Mouse (Mus musculus) embryonic facial prominence, embryonic 14.5 days (tissue): ENCODE measurements around the gene Dusp28. TPM values are rescaled to one million over a fixed set of nuclear protein-coding genes. Genes with fewer than 3 reads are reported as not detected.

ENCODE experiments used
- ATAC-seq: fragments of 200-750 bp; cut with Nextera tagmentation; 2 replicates; pipeline ENCODE4 v1.8.0; 2017; ENCODE audit warnings: low read depth, moderate number of reproducible peaks, moderate TSS enrichment
- DNase-seq: peaks from one replicate; pipeline ENCODE4 v3.0.0-alpha.2; 2015; ENCODE audit warnings: low spot score
- H3K27ac ChIP-seq: fragments of 300-500 bp; sonication (generic); replicated peaks from 2 replicates; pipeline ENCODE4 v1.5.1; 2014; ENCODE audit warnings: low read depth, mild to moderate bottlenecking, low read length, moderate library complexity
- H3K27me3 ChIP-seq: fragments of 300-500 bp; sonication (generic); replicated peaks from 2 replicates; pipeline ENCODE4 v1.6.1; 2014; ENCODE audit warnings: low read length; ENCODE audit not compliant: control insufficient read depth, insufficient read depth
- H3K36me3 ChIP-seq: fragments of 300-500 bp; sonication (generic); 2 replicates; pipeline ENCODE4 v1.6.1; 2014; ENCODE audit warnings: low read length, mixed read lengths; ENCODE audit not compliant: control insufficient read depth, insufficient read depth
- H3K4me1 ChIP-seq: fragments of 300-500 bp; sonication (generic); 2 replicates; pipeline ENCODE4 v1.6.1; 2014; ENCODE audit warnings: antibody characterized with exemption, low read length; ENCODE audit not compliant: control insufficient read depth, insufficient read depth
- H3K4me2 ChIP-seq: fragments of 300-500 bp; sonication (generic); 2 replicates; pipeline ENCODE4 v1.6.1; 2014; ENCODE audit warnings: low read depth, mild to moderate bottlenecking, low read length, moderate library complexity, mixed read lengths
- H3K4me3 ChIP-seq: fragments of 300-500 bp; sonication (generic); 2 replicates; pipeline ENCODE4 v1.5.1; 2014; ENCODE audit warnings: low read depth, mild to moderate bottlenecking, low read length
- H3K9ac ChIP-seq: fragments of 300-500 bp; sonication (generic); 2 replicates; pipeline ENCODE4 v1.6.1; 2014; ENCODE audit warnings: low read depth, mild to moderate bottlenecking, low read length, moderate library complexity, mixed read lengths
- H3K9me3 ChIP-seq: fragments of 300-500 bp; sonication (generic); 2 replicates; pipeline ENCODE4 v1.6.1; 2016; ENCODE audit warnings: low read length; ENCODE audit not compliant: control insufficient read depth
- WGBS: fragments of 180-500 bp; shearing (Covaris S2); extraction: QIAGEN DNeasy Blood & Tissue Kit; methylation state at CpG from one replicate; pipeline ENCODE4 v1.1.7; 2014; 5-methylcytosine and 5-hydroxymethylcytosine counted together
- polyA plus RNA-seq: library from polyadenylated mRNA; unstranded; fragments of >200 nt; fragmentation: Nextera tagmentation; extraction: Ambion mirVana; gene quantifications from 2 replicates; pipeline ENCODE4 v1.2.1, GENCODE M21; 2014

The Dusp28 gene
- polyA plus RNA-seq, 1 experiment from 2014 or later, result 7.0 TPM

DNA sequence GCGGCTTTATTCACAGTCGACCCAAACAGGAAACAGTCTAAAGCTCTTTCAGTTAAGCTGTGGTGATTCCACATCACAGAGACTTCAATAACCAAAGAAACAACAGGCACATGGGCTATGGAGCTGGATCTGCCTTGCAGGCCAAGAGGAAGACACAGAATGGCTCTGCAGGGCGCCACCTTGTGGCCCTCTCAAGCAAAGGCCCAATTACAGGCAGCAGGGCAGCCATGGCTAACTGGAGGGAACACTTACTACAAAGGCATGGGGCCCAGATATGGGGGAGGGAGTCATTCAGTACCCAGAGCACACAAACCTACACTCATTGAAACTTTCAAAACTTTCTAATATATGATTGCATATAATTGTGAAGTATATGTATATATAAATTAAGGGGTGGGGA is 11.7 kb upstream of the Dusp28 start:
- H3K4me1 ChIP-seq, result no peaks in the 10 kb centered on the region
- no peak overlapping the region for H3K9ac ChIP-seq
- peak; percentile 85 for DNase-seq
- H3K27ac ChIP-seq, result no peak overlapping the region
- H3K36me3 ChIP-seq, result no peaks in the 10 kb centered on the region
- 12% methylated on average over 3 of the region's 3 CpGs for WGBS
- no peak overlapping the region for H3K4me3 ChIP-seq
- H3K4me2 ChIP-seq, result no peak overlapping the region
- no peaks in the 10 kb centered on the region for H3K27me3 ChIP-seq
- peak; percentile 89 for ATAC-seq
- no peaks in the 10 kb centered on the region for H3K9me3 ChIP-seq

DNA sequence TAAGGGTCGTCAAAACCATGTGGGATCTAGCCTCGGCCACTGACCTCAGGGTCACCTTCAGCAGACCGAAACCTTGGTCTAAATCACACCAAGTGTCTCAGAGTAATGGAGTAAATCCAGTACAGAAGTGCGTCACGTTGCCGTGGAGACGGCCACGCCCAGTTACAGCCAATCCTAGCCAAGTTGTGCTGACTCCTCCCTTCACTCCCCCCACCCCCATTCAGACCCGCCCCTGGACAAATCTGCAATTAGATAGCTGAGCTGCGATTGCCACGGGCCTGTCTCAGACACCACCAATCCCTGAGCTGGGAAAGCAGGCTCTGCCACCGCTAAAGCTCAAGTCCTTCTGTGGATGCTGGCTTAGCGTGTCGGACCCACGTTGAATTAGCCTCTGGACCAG is 4.0 kb upstream of the Dusp28 start, which contains the start of gene Ankmy1:
Ankmy1 (minus strand) TSS at position 121 of the 400 bp plus-strand sequence.
- Histone ChIP-seq H3K27ac (no peak within 1 kb of the TSS), H3K4me1 (peaks cover 3% of the 10 kb centered on the region; the same call in 1 of the 2 replicates), H3K36me3 (no peaks in the 10 kb centered on the region), H3K9ac (0 out of 2 replicates have a peak within 1 kb of the TSS, but pooled peaks have one; percentile 30), H3K4me2 (peak within 1 kb of the TSS; percentile 47), H3K27me3 (no peaks in the 10 kb centered on the region), H3K4me3 (peak within 1 kb of the TSS; percentile 21), H3K9me3 (no peaks in the 10 kb centered on the region)
- peak; percentile 61 for ATAC-seq
- WGBS, result 1% methylated on average over 15 of the region's 15 CpGs
- DNase-seq, result peak; percentile 87

DNA sequence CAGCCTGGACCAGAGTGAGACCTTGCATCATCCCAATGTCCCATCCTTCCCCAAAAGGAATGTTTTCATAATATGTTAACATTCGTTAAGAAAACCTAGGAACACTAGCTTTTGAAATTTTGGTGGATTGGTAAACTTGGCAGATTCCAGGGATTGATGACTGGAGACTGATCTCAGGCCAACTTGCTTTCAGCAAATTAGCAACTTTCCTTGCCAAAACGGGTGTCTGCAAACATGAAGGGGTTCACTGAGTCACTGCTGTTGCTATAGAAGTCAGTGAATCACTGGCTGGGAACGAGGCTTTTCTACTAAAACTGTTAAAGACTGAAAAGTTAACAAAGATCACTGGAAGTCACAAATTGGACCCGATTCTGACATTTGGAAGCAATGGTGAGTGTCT is 3.2 kb upstream of the Dusp28 start:
- no peak overlapping the region for H3K4me2 ChIP-seq
- H3K9ac ChIP-seq, result no peak overlapping the region
- peaks cover 5% of the 10 kb centered on the region; the same call in 1 of the 2 replicates for H3K4me1 ChIP-seq
- DNase-seq, result no peak
- WGBS, result 70% methylated on average over 4 of the region's 4 CpGs
- no peak overlapping the region for H3K4me3 ChIP-seq
- no peaks in the 10 kb centered on the region for H3K27me3 ChIP-seq
- no peaks in the 10 kb centered on the region for H3K9me3 ChIP-seq
- ATAC-seq, result no peak
- no peak overlapping the region for H3K27ac ChIP-seq
- no peaks in the 10 kb centered on the region for H3K36me3 ChIP-seq

DNA sequence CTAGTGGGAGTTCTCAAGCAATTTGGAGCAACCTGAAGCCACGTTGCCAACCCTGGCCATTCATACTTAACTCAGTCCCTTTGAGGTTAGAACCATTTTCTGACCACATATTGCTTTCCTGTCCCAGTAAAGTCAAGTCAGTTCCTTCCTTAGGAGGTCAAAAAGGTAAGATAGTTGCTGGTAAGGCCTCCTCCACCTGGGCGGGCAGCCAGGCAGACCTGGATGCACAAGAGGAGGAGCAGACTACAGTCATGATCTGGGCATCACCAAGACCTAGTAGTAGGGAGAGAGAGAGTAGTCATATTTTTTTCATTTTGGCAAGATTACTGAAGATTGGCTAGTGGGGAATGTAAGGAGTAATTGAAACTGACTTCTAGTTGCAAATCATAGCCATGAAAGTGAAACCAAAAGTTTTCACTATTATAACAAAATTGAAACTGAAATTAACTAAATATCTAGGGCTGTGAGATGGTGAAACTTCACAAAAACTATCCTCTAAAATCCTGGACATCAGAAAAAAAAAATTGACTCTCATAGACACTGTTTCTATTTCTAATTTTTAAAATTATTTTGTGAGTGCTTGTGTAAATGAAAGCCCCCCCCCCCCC is 974 bp upstream of the Dusp28 start:
- ATAC-seq, result no peak
- Histone ChIP-seq H3K4me2 (no peak overlapping the region), H3K4me3 (no peak overlapping the region)

DNA sequence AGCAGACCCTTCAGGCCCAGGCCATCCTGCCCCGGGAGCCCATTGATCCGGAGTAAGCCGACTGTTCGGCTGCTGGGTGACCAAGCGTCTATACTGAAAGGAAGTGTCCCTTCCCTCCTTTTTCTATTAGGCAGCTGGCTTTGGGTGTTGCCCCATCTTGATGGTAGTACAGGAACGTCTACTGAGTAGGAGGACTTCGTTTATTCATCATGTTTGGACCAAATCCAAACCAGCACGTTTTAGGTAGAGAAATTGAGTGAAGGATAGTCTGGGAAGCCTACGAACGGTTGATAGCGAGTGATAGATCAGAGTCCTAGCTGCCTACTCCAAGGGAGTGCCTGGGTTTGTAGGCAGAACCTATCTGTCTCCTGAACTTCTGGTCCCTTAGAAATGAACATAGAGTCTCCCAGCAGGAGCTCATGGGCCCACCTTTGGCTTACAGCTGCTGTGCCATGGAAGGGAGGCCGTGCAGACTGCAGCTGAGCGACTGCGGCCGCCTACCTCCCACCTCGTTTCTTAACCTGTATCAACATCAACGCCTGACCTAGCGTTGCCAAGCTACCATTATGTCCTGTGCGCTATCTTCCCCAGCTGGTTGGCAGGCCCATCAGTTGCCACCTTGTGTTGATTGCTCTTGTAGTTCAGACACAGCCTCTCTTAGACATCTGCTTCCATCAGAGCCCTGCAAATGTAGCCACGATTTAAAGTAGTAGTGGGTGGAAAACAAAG is 1.0 kb downstream of the Dusp28 start:
- peak overlapping the region; percentile 76 for H3K4me2 ChIP-seq
- peak overlapping the region; percentile 75 for H3K9ac ChIP-seq
- H3K36me3 ChIP-seq, result no peaks in the 10 kb centered on the region
- peak overlapping the region; percentile 89 for H3K27ac ChIP-seq
- 50% methylated on average over 20 of the region's 20 CpGs for WGBS
- H3K9me3 ChIP-seq, result no peaks in the 10 kb centered on the region
- no peak for ATAC-seq
- H3K27me3 ChIP-seq, result no peaks in the 10 kb centered on the region
- DNase-seq, result no peak
- peak overlapping the region; percentile 87 for H3K4me3 ChIP-seq
- peaks cover 21% of the 10 kb centered on the region for H3K4me1 ChIP-seq

More for the DNA sequence above, 974 bp upstream of the Dusp28 start:
- Histone ChIP-seq H3K9me3 (no peaks in the 10 kb centered on the region), H3K27me3 (no peaks in the 10 kb centered on the region), H3K4me1 (peaks cover 12% of the 10 kb centered on the region), H3K36me3 (no peaks in the 10 kb centered on the region), H3K9ac (no peak overlapping the region), H3K27ac (no peak overlapping the region)
- 82% methylated on average over 2 of the region's 2 CpGs for whole genome bisulfite sequencing
- no peak for DNase-seq

DNA sequence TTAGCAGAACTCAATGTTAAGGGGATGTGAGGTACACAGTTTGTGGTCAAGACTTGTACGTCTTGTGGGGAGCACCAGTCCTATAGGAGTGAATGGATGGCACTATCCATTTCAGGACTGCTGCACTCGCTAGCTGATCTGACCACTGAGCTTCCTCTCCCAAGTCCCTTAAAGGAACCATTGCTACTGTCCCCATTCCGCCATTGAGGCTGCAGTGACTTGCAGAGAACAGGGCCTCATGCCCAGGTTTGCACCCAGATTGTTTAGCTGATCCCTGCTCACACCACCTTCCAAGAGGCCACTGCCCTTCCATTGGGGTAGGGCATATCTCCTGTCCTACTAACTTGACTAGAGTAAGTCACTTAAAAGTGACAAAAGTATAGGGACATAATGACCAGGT is 1.9 kb downstream of the Dusp28 start:
- Histone ChIP-seq H3K9me3 (no peaks in the 10 kb centered on the region), H3K4me3 (no peak overlapping the region), H3K9ac (no peak overlapping the region), H3K36me3 (no peaks in the 10 kb centered on the region), H3K27ac (no peak overlapping the region), H3K4me1 (peaks cover 24% of the 10 kb centered on the region), H3K27me3 (no peaks in the 10 kb centered on the region), H3K4me2 (no peak overlapping the region)
- no peak for ATAC-seq
- WGBS, result 91% methylated on average over 3 of the region's 3 CpGs
- no peak for DNase-seq

DNA sequence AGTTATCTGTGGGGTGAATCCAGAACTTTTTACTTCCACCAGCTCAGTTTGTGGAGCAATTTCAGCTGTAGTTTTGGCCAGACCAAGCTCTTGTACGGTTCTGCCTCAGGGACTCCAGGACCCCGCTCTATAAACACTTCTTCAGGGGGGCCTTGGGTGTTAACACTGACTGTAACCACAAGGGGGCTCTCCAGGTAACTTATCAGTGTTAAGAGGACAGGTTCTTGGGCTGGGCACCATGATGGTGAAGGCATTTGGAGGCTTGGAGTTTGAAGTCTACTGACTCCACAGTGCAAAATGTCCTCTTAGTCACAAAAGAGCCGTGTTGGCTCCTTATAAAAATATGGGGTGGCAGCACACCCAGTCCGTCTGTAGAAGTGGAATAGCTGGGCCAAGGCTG is 2.3 kb downstream of the Dusp28 start:
- no peak for ATAC-seq
- Histone ChIP-seq H3K27ac (no peak overlapping the region), H3K36me3 (peaks cover under 1% of the 10 kb centered on the region; the same call in 1 of the 2 replicates), H3K4me3 (no peak overlapping the region), H3K4me2 (no peak overlapping the region), H3K9ac (no peak overlapping the region), H3K9me3 (no peaks in the 10 kb centered on the region), H3K4me1 (peaks cover 24% of the 10 kb centered on the region), H3K27me3 (no peaks in the 10 kb centered on the region)
- DNase-seq, result peak; percentile 47
- WGBS, result 73% methylated on average over 4 of the region's 4 CpGs

DNA sequence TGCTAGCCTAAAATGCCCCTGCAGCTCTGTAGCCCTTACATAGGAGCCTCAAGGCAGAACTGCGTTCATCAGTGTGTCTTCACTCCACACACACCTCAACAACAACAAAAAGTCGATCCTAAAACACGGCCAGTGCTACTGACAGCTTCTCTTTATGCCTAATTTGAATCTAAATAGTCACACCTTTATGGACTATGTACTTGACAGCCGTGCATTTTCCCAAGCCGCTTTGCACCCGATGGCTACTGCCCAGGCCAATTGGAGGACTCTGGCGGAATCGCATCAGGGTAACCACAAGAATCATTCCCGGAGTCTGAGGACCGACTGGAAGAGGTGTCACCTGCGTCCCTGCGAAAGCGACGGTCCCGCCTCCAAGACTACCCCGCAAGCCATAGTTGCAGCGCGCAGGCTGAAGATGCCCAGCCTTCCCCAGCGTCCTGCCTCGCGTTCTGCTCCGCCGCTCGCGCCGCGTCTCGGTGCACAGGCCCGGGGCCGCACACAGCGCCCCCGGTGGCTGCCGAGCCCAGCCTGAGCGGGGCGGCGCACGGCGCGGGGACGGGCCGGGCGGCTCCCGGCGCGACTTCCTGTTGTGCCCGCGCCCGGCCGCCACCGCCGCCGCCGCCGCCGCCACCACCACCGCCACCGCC is 3.6 kb downstream of the Dusp28 start, which contains the start of gene Rnpepl1:
Rnpepl1 (plus strand) TSS at position 545 of the 647 bp plus-strand sequence.
- WGBS, result under 1% methylated on average over 30 of the region's 57 CpGs
- H3K9ac ChIP-seq, result peak within 1 kb of the TSS; percentile 95
- peak; percentile 79 for DNase-seq

More for the DNA sequence above, 3.6 kb downstream of the Dusp28 start, which contains the start of gene Rnpepl1:
- Histone ChIP-seq H3K4me3 (peak within 1 kb of the TSS; percentile 83), H3K27me3 (no peaks in the 10 kb centered on the region), H3K4me2 (peak within 1 kb of the TSS; percentile 94), H3K9me3 (no peaks in the 10 kb centered on the region), H3K4me1 (peaks cover 24% of the 10 kb centered on the region), H3K27ac (peak within 1 kb of the TSS; percentile 84), H3K36me3 (peaks cover 14% of the 10 kb centered on the region)
- ATAC-seq, result peak; percentile 83
